Mouse (Mus musculus) heart, embryonic 13.5 days (tissue): Measurements from ENCODE around the gene Tagln2. TPM values are rescaled to one million over a fixed set of nuclear protein-coding genes. Genes with fewer than 3 reads are reported as not detected.
A peak's percentile ranks its signal among the peaks of the same experiment; 100 is the strongest.

Experiments
- ATAC-seq: fragments of 200-750 bp; cut with Nextera tagmentation; 2 replicates; pipeline ENCODE4 v1.8.0; 2017; ENCODE audit warnings: moderate TSS enrichment; ENCODE audit not compliant: insufficient number of reproducible peaks, low FRiP score, low TSS enrichment; ENCODE audit errors: extremely low read depth
- H3K27ac ChIP-seq: fragments of 300-500 bp; sonication (generic); replicated peaks from 2 replicates; pipeline ENCODE4 v1.5.1; 2015; ENCODE audit warnings: moderate library complexity, mild to moderate bottlenecking, inconsistent platforms
- H3K27me3 ChIP-seq: fragments of 300-500 bp; sonication (generic); replicated peaks from 2 replicates; pipeline ENCODE4 v1.6.1; 2015; ENCODE audit warnings: mild to moderate bottlenecking, inconsistent platforms
- H3K36me3 ChIP-seq: fragments of 300-500 bp; sonication (generic); 2 replicates; pipeline ENCODE4 v1.6.1; 2015; ENCODE audit warnings: mild to moderate bottlenecking, inconsistent platforms
- H3K4me1 ChIP-seq: fragments of 300-500 bp; sonication (generic); 2 replicates; pipeline ENCODE4 v1.6.1; 2015; ENCODE audit warnings: inconsistent platforms
- H3K4me2 ChIP-seq: fragments of 300-500 bp; sonication (generic); 2 replicates; pipeline ENCODE4 v1.6.1; 2015; ENCODE audit warnings: inconsistent platforms, mild to moderate bottlenecking, moderate library complexity
- H3K4me3 ChIP-seq: fragments of 300-500 bp; sonication (generic); 2 replicates; pipeline ENCODE4 v1.5.1; 2015; ENCODE audit warnings: moderate library complexity, mild to moderate bottlenecking, inconsistent platforms
- H3K9ac ChIP-seq: fragments of 300-500 bp; sonication (generic); 2 replicates; pipeline ENCODE4 v1.6.1; 2015; ENCODE audit warnings: inconsistent platforms, mild to moderate bottlenecking, moderate library complexity
- H3K9me3 ChIP-seq: fragments of 300-500 bp; sonication (generic); 2 replicates; pipeline ENCODE4 v1.6.1; 2016; ENCODE audit warnings: inconsistent platforms
- WGBS: fragments of 180-500 bp; shearing (Covaris S2); methylation state at CpG from one replicate; pipeline ENCODE4 v1.1.7; 2015; ENCODE audit warnings: mixed read lengths; 5-methylcytosine and 5-hydroxymethylcytosine counted together
- polyA plus RNA-seq: library from polyadenylated mRNA; unstranded; fragments of >200 nt; fragmentation: Nextera tagmentation; extraction: Ambion mirVana; gene quantifications from 2 replicates; pipeline ENCODE4 v1.2.1, GENCODE M21; 2015

Gene Tagln2
- polyA plus RNA-seq, 1 experiment from 2014 or later, result 312 TPM

- H3K4me1 ChIP-seq, result peaks cover 62% of the 10 kb centered on the region
- H3K9me3 ChIP-seq, result peaks cover 9% of the 10 kb centered on the region
- peak overlapping the region; percentile 85 for H3K27ac ChIP-seq
- H3K36me3 ChIP-seq, result no peaks in the 10 kb centered on the region
- H3K4me2 ChIP-seq, result no peak overlapping the region
- WGBS, result 58% methylated on average over 1 of the region's 1 CpGs
- no peaks in the 10 kb centered on the region for H3K27me3 ChIP-seq
- H3K9ac ChIP-seq, result no peak overlapping the region
- ATAC-seq, result no peak
- H3K4me3 ChIP-seq, result no peak overlapping the region
Observed at GRCm38 (mm10) chr1:172515396-172515795, 15.5 kb downstream of the Tagln2 start.

- Histone ChIP-seq H3K4me1 (peaks cover 54% of the 10 kb centered on the region), H3K27ac (no peak overlapping the region), H3K9me3 (peaks cover 9% of the 10 kb centered on the region), H3K9ac (no peak overlapping the region), H3K4me2 (no peak overlapping the region), H3K27me3 (no peaks in the 10 kb centered on the region), H3K36me3 (no peaks in the 10 kb centered on the region), H3K4me3 (no peak overlapping the region)
- 70% methylated on average over 4 of the region's 4 CpGs for WGBS
- no peak for ATAC-seq
Observed at GRCm38 (mm10) chr1:172518013-172518412, 18.2 kb downstream of the Tagln2 start.

- ATAC-seq, result no peak
- Histone ChIP-seq H3K9ac (no peak overlapping the region), H3K27me3 (no peaks in the 10 kb centered on the region), H3K36me3 (no peaks in the 10 kb centered on the region), H3K4me3 (no peak overlapping the region), H3K4me1 (peaks cover 40% of the 10 kb centered on the region), H3K27ac (no peak overlapping the region), H3K9me3 (peaks cover 11% of the 10 kb centered on the region), H3K4me2 (no peak overlapping the region)
- 52% methylated on average over 6 of the region's 6 CpGs for WGBS
Observed at GRCm38 (mm10) chr1:172519644-172520043, 19.8 kb downstream of the Tagln2 start.

DNA sequence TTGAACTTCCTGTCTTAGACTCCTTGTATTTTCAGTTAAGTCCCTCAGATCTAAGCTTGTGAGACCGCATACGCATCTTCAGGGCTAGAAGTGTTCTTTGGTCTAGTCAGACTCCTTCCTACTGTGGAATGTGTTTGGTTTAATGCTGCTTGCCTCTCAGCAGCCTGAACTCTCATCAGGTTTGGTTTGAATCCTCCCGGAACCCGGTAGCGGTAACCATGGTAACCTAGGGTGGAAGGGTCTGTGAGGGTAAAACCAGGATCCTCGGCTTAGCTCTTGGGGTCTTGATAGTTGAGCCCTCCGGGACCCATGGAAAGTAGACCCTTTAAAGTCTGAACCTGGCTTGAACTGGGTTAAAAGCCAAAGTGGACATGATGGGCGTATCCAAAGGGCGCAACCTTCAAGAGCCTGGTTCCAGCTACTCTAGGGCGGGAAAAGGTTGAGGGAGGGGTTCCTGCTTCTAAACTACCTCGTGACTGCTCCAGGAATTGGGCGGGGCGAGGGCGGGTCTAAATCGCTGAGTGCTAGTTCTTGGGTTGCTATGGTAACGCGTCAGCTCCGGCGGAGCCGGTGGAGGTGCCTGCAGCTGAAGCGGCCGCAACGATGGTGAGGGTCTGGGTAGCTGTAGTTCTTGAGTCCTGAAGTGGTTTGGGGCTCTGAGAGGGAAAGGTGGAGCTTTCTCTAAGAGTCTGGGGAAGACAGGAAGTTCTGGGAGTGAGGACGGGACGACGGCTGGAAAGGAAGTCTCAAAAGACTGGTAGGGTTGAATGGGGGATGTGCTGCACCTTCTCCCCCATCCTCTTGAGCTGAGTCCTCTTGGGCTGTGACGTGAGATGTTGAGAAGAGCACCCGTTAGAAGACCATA, 21.0 kb downstream of the Tagln2 start, which contains the start of gene Cfap45:
Gene Cfap45, plus strand, starts transcription at position 226 of the 865 bp plus-strand sequence.
- H3K4me2 ChIP-seq, result peak within 1 kb of the TSS; percentile 74
- no peaks in the 10 kb centered on the region for H3K36me3 ChIP-seq
- peaks cover 2% of the 10 kb centered on the region; the same call in 1 of the 2 replicates for H3K27me3 ChIP-seq
- H3K9ac ChIP-seq, result peak within 1 kb of the TSS; percentile 62
- WGBS, result 5% methylated on average over 28 of the region's 28 CpGs
- peaks cover 35% of the 10 kb centered on the region for H3K4me1 ChIP-seq
- H3K4me3 ChIP-seq, result peak within 1 kb of the TSS; percentile 50
- H3K9me3 ChIP-seq, result peaks cover 11% of the 10 kb centered on the region
- no peak for ATAC-seq
- peak within 1 kb of the TSS; percentile 53 for H3K27ac ChIP-seq

DNA sequence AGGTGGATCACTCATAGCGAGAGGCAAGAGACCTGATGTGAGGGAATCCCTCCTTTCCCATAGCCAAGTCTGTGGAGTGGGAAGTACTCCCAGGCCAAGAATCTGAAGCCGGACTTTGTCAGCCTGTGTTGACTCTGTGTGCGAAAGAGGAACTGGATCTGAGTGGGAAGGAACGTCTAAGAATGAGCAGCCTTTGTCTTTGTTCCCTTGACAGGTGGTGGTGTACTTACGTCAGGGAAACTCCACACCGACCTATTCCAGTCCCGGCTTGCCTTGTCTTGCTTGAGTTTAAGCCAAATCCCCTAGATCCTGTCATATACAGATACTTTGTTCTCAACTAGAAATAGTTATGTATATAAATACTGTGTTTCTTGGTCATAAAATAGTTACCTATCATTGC, 22.7 kb downstream of the Tagln2 start:
- WGBS, result 61% methylated on average over 7 of the region's 7 CpGs
- no peak overlapping the region for H3K27ac ChIP-seq
- H3K4me3 ChIP-seq, result no peak overlapping the region
- H3K4me2 ChIP-seq, result no peak overlapping the region
- H3K4me1 ChIP-seq, result peaks cover 49% of the 10 kb centered on the region
- no peaks in the 10 kb centered on the region for H3K36me3 ChIP-seq
- no peak overlapping the region for H3K9ac ChIP-seq
- H3K27me3 ChIP-seq, result peaks cover 16% of the 10 kb centered on the region
- H3K9me3 ChIP-seq, result peaks cover 8% of the 10 kb centered on the region
- ATAC-seq, result no peak

DNA sequence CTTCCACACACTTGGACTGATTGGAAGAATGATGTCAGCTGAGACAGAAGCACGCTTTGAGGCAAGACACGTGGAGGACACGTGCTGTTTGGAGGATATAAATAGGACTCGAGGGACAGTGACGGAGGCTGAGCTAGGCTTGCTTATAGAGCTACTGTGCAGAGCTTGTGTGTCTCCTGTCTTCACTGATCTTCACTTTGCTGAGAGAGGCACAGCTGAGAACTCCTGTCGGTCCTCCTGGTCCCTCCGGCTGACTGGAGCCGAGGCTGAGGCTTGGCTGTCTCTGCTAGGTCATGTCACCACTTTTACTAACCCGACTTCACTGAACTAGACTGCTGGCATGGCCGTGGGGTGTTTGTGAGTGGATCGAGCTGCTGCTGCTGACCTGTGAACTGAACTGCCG, 23.9 kb downstream of the Tagln2 start:
- Histone ChIP-seq H3K27me3 (peaks cover 22% of the 10 kb centered on the region), H3K4me2 (no peak overlapping the region), H3K4me3 (no peak overlapping the region), H3K36me3 (no peaks in the 10 kb centered on the region), H3K27ac (peak overlapping the region; percentile 8; the same call in 1 of the 2 replicates), H3K4me1 (peaks cover 53% of the 10 kb centered on the region), H3K9ac (no peak overlapping the region), H3K9me3 (0 out of 2 replicates have a peak, but pooled peaks cover 2% of the 10 kb centered on the region)
- ATAC-seq, result no peak
- WGBS, result 38% methylated on average over 12 of the region's 12 CpGs

GRCm38 (mm10) chr1:172525027-172525764, 25.3 kb downstream of the Tagln2 start:
- H3K4me3 ChIP-seq, result no peak overlapping the region
- H3K4me1 ChIP-seq, result peaks cover 44% of the 10 kb centered on the region
- H3K9me3 ChIP-seq, result 0 out of 2 replicates have a peak, but pooled peaks cover 2% of the 10 kb centered on the region
- peak overlapping the region; percentile 61 for H3K4me2 ChIP-seq
- H3K9ac ChIP-seq, result 0 out of 2 replicates have a peak overlapping the region, but pooled peaks have one; percentile 17
- H3K36me3 ChIP-seq, result no peaks in the 10 kb centered on the region
- peaks cover 22% of the 10 kb centered on the region for H3K27me3 ChIP-seq
- 43% methylated on average over 15 of the region's 15 CpGs for WGBS
- no peak for ATAC-seq
- H3K27ac ChIP-seq, result peak overlapping the region; percentile 93

DNA sequence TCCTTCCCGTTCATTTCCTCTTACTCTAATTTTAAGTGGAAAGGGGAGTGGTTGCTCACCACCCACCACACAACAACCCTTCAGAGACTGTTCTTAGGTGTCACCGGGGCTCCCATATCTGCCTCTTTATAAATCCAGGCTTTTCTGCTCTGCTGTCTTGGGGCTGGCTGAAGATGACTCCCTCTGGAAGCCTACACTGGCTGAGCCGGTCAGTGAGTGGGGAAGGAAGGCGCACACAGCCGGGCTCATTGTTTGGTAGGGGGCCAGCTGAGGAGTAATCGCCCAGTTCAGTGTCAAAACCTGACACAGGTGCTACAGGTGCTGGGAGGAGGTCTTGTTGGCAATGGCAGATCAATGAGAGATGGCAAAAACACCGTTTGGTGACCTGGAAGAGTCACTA, 26.1 kb downstream of the Tagln2 start:
- 43% methylated on average over 7 of the region's 7 CpGs for WGBS
- peak overlapping the region; percentile 61 for H3K4me2 ChIP-seq
- H3K27ac ChIP-seq, result peak overlapping the region; percentile 93
- peak overlapping the region; percentile 34 for H3K4me3 ChIP-seq
- H3K4me1 ChIP-seq, result peaks cover 46% of the 10 kb centered on the region
- ATAC-seq, result no peak
- H3K9ac ChIP-seq, result peak overlapping the region; percentile 64
- peaks cover 23% of the 10 kb centered on the region for H3K27me3 ChIP-seq
- H3K36me3 ChIP-seq, result no peaks in the 10 kb centered on the region
- 0 out of 2 replicates have a peak, but pooled peaks cover 2% of the 10 kb centered on the region for H3K9me3 ChIP-seq

- H3K27ac ChIP-seq, result peak overlapping the region; percentile 93
- ATAC-seq, result peak; percentile 30; the same call in 1 of the 2 replicates
- 22% methylated on average over 23 of the region's 23 CpGs for WGBS
- peak overlapping the region; percentile 61 for H3K9ac ChIP-seq
- H3K4me1 ChIP-seq, result peaks cover 42% of the 10 kb centered on the region
- H3K4me2 ChIP-seq, result peak overlapping the region; percentile 61
- H3K36me3 ChIP-seq, result no peaks in the 10 kb centered on the region
- peaks cover 28% of the 10 kb centered on the region for H3K27me3 ChIP-seq
- H3K4me3 ChIP-seq, result peak overlapping the region; percentile 34
- H3K9me3 ChIP-seq, result 0 out of 2 replicates have a peak, but pooled peaks cover 2% of the 10 kb centered on the region
Observed at GRCm38 (mm10) chr1:172526380-172527081, 26.7 kb downstream of the Tagln2 start.

DNA sequence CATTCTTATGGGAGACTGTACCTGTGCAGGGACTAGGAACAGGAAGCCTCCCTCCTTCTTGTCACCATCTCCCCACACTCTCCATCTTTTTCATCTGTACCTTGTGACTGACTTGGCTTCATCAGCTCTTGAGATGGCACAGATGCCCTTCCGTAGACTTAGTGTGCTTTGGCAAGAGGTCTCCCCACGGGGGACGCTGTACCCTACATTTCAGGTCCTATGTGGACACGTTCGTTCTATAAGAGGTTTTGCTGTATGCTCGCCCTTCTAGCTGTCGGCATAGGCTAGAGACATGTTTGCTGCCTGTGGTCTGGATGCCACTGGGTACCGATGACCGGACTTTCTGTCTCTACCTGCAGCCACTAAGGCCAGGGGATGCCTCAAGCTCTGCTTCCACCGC, 27.6 kb downstream of the Tagln2 start:
- peak overlapping the region; percentile 61; the same call in 1 of the 2 replicates for H3K4me2 ChIP-seq

More for the DNA sequence above, 27.6 kb downstream of the Tagln2 start:
- WGBS, result 87% methylated on average over 10 of the region's 10 CpGs
- Histone ChIP-seq H3K36me3 (no peaks in the 10 kb centered on the region), H3K9ac (no peak overlapping the region), H3K4me1 (peaks cover 41% of the 10 kb centered on the region), H3K27ac (peak overlapping the region; percentile 93), H3K27me3 (peaks cover 35% of the 10 kb centered on the region), H3K9me3 (0 out of 2 replicates have a peak, but pooled peaks cover 2% of the 10 kb centered on the region), H3K4me3 (no peak overlapping the region)
- ATAC-seq, result no peak
